Mouse (Mus musculus) layer of hippocampus, adult 18-20 months (tissue): Measurements from ENCODE around the gene Esrrg. TPM values are rescaled to one million over a fixed set of nuclear protein-coding genes. Genes with fewer than 3 reads are reported as not detected.

ENCODE experiments used
- DNase-seq, 2 experiments: peaks; one replicate each; pipeline ENCODE4 v3.0.0; 2022; ENCODE audit warnings: low spot score in 2 of 2
- total RNA-seq, 2 experiments: library from RNA; stranded (reverse); gene quantifications; 2 replicates each; pipeline ENCODE4 v1.2.3; 2021

The Esrrg gene
- total RNA-seq, 2 experiments from 2014 or later = 13.2 to 15.8 TPM

GRCm38 (mm10) chr1:188221226-188221792 is 612.7 kb downstream of the Esrrg start:
- DNase-seq = peak in 1 of 2 experiments; percentile 48

DNA sequence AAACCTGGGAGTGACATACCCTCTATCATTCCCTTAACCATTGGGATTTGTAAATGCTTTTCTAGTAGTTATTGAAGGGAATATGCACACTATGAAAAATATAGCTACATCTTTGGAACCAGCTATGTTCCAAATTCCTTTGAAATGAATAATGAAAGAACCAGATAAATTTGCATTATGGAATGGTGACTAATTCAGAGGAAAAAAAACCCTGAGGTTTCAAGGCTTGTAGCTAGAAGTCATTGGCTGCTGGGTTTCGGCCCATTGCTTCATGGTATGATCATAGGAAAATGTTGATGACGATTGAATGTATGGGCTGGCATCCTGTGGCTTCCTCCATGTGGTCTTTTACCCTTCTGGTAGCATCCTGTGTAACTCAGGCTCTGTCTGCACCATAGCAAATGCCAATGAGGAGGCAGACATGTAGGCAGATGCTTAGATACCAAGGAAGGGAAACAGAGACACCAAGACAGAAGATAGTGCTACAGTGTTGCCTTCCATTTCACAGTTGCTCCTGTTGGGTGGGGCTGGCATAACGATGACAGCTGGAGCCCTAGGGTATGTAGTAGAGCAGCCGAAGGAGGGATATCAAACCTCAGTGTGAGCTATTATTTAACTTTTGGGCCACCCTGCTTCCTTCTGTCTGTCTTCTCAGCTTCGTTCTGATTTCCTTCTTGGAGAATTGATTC is 624.6 kb downstream of the Esrrg start:
- DNase-seq = peak in 1 of 2 experiments; percentile 1

- DNase-seq = no peak
Observed at GRCm38 (mm10) chr1:188238636-188239035, 630.0 kb downstream of the Esrrg start.

GRCm38 (mm10) chr1:188241766-188242165 is 633.2 kb downstream of the Esrrg start:
- no peak for DNase-seq

DNA sequence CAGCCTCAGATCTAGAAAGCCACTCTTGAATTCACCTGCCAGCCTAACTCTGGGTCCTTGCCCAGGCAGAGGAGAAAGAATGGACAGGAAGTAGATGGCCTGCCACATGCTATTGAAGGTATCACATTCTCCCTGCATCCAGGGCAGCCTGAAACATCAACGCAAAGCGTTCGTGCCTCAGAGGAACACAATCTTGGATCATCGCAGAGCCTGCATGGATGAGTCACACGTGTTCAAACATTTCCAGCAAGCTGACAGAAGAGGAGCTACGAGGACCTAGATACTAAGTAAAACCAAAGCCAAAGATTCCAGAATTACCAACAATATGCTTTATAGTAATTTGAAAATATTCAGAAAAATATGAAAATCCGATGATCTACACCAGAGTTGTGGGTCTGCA is 648.9 kb downstream of the Esrrg start:
- DNase-seq = peak; percentile 2 to 46

DNA sequence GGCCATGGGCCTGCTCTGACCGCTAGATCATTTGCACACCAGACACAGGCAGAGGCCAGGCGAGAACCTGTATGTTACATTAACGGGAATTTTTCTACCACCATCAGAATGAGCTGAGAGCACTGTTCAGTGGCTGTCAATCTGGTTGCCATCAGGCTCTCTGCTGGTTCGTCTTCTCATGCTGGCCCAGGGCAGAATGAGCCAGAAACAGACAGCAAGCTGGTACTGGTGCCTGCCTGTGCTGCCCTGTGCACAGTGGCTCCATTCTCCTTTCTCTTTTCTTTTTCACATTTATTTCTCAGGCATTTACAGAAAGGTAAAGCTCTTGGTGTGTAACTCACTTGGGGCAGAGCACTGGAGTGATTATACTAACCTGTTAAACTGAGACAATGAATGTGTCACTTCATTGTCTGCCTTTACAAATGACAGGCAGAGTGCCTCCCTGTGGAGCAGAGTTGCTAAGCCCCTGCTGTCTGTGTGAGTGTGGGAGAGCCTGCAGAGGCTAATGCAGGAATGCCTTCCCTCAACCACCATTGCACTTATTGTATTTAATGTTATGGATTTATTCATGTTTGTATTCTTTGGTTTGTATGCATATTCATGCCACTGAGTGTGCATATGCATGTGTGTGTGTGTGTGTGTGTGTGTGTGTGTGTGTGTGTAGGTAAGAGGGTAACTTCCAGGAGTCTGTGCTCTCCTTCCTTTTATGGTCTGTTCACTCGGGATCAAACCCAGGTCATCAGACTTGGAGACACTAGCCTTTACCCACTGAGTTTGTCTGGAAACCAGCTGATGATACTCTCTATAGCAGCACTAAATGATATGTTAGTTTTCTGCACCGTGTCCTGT is 651.9 kb downstream of the Esrrg start:
- DNase-seq = no peak

DNA sequence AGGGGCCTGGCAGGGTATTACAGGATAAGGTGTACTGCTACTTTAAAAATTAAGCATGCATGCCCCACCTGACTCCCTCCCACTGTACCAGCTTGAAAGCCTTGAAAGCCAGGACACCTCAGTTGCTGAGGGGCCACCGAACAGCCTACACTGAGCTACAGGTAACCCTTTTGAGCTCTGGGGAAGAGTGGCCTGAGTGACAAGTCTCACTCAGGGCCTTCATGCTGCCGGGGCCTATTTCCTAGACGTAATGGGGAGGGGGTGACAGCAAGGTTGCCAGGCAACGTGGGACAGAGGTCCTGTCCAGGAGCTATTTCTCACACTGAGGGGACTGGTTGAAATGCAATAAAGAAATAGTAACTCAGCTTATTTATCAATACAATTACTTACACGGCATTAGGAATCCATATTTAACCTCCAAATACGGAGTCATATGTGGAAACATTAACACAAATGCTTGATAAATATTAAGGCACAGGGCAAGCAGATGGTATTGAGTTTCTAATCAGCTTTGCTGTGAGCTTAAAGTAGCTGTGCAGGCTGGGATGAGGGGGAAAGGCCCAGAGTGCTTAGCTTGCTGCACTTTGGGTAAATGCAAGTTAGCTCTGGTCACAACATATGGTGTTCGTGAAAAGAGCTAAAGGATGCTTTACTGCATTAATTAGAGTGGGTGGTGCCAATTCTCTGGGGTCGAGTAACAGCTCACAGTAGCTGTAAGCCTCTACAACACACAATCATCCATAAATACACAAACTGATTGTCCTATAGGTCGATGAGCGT is 653.5 kb downstream of the Esrrg start, which contains the start of gene Ush2a:
Gene Ush2a, plus strand, starts transcription at position 121 of the 780 bp plus-strand sequence.
- DNase-seq = peak in 1 of 2 experiments; percentile 16
